Mouse (Mus musculus): Measurements from ENCODE around the gene Gm20388. TPM values are rescaled to one million over a fixed set of nuclear protein-coding genes. Genes with fewer than 3 reads are reported as not detected.

Gene Gm20388
- polyA plus RNA-seq, 1 experiment from 2014 or later = not detected

- no peaks in the 10 kb centered on the region for H3K36me3 ChIP-seq (ENCODE audit: control insufficient read depth, insufficient read depth)
- H3K4me2 ChIP-seq (replicated peaks; ENCODE audit: low read depth) = no peak overlapping the region
- WGBS = 87% methylated on average over 5 of the region's 5 CpGs
- H3K4me3 ChIP-seq (ENCODE audit: low read depth, low read length) = no peak overlapping the region
- H3K9ac ChIP-seq (ENCODE audit: low read depth, low read length) = no peak overlapping the region
- no peaks in the 10 kb centered on the region for H3K9me3 ChIP-seq (ENCODE audit: control insufficient read depth)
- H3K27me3 ChIP-seq (replicated peaks; ENCODE audit: control insufficient read depth, insufficient read depth, low read length) = no peaks in the 10 kb centered on the region
- ATAC-seq = no peak
- H3K4me1 ChIP-seq (replicated peaks; ENCODE audit: control insufficient read depth, insufficient read depth, low read length) = no peaks in the 10 kb centered on the region
- H3K27ac ChIP-seq (ENCODE audit: low read depth, low read length) = no peak overlapping the region
- TF ChIP-seq CTCF (IDR thresholded peaks at IDR 0.05; ENCODE audit: low read depth) = no peak
Measured at GRCm38 (mm10) chr8:122713157-122713518, 2802.5 kb downstream of the Gm20388 start.

GRCm38 (mm10) chr8:122716566-122716965, 2805.9 kb downstream of the Gm20388 start:
- Histone ChIP-seq H3K27ac (ENCODE audit: low read depth, low read length) (no peak overlapping the region), H3K4me3 (ENCODE audit: low read depth, low read length) (no peak overlapping the region), H3K4me1 (replicated peaks; ENCODE audit: control insufficient read depth, insufficient read depth, low read length) (no peaks in the 10 kb centered on the region), H3K9me3 (ENCODE audit: control insufficient read depth) (no peaks in the 10 kb centered on the region), H3K36me3 (ENCODE audit: control insufficient read depth, insufficient read depth) (no peaks in the 10 kb centered on the region), H3K27me3 (replicated peaks; ENCODE audit: control insufficient read depth, insufficient read depth, low read length) (peaks cover 23% of the 10 kb centered on the region), H3K9ac (ENCODE audit: low read depth, low read length) (no peak overlapping the region), H3K4me2 (replicated peaks; ENCODE audit: low read depth) (no peak overlapping the region)
- WGBS = 78% methylated on average over 8 of the region's 8 CpGs
- no peak for TF ChIP-seq CTCF (IDR thresholded peaks at IDR 0.05; ENCODE audit: low read depth)
- ATAC-seq = no peak

- ATAC-seq = no peak
- Histone ChIP-seq H3K4me2 (replicated peaks; ENCODE audit: low read depth) (no peak overlapping the region), H3K4me3 (ENCODE audit: low read depth, low read length) (no peak overlapping the region), H3K27me3 (replicated peaks; ENCODE audit: control insufficient read depth, insufficient read depth, low read length) (peaks cover 24% of the 10 kb centered on the region), H3K9ac (ENCODE audit: low read depth, low read length) (no peak overlapping the region), H3K27ac (ENCODE audit: low read depth, low read length) (no peak overlapping the region), H3K4me1 (replicated peaks; ENCODE audit: control insufficient read depth, insufficient read depth, low read length) (no peaks in the 10 kb centered on the region), H3K36me3 (ENCODE audit: control insufficient read depth, insufficient read depth) (no peaks in the 10 kb centered on the region), H3K9me3 (ENCODE audit: control insufficient read depth) (no peaks in the 10 kb centered on the region)
- no peak for TF ChIP-seq CTCF (IDR thresholded peaks at IDR 0.05; ENCODE audit: low read depth)
- WGBS = 85% methylated on average over 10 of the region's 10 CpGs
Measured at GRCm38 (mm10) chr8:122717869-122718509, 2807.3 kb downstream of the Gm20388 start.

- 0 out of 2 replicates have a peak overlapping the region, but pooled peaks have one; percentile 13 for H3K4me2 ChIP-seq (replicated peaks; ENCODE audit: low read depth)
- no peak overlapping the region for H3K27ac ChIP-seq (ENCODE audit: low read depth, low read length)
- no peak for TF ChIP-seq CTCF (IDR thresholded peaks at IDR 0.05; ENCODE audit: low read depth)
- peaks cover 24% of the 10 kb centered on the region for H3K27me3 ChIP-seq (replicated peaks; ENCODE audit: control insufficient read depth, insufficient read depth, low read length)
- 55% methylated on average over 14 of the region's 14 CpGs for WGBS
- H3K36me3 ChIP-seq (ENCODE audit: control insufficient read depth, insufficient read depth) = no peaks in the 10 kb centered on the region
- no peak overlapping the region for H3K9ac ChIP-seq (ENCODE audit: low read depth, low read length)
- no peaks in the 10 kb centered on the region for H3K9me3 ChIP-seq (ENCODE audit: control insufficient read depth)
- H3K4me1 ChIP-seq (replicated peaks; ENCODE audit: control insufficient read depth, insufficient read depth, low read length) = no peaks in the 10 kb centered on the region
- no peak overlapping the region for H3K4me3 ChIP-seq (ENCODE audit: low read depth, low read length)
- no peak for ATAC-seq
Measured at GRCm38 (mm10) chr8:122718711-122719499, 2808.3 kb downstream of the Gm20388 start.

GRCm38 (mm10) chr8:122719500-122720065, 2808.9 kb downstream of the Gm20388 start:
- Histone ChIP-seq H3K4me1 (replicated peaks; ENCODE audit: control insufficient read depth, insufficient read depth, low read length) (no peaks in the 10 kb centered on the region), H3K9ac (ENCODE audit: low read depth, low read length) (no peak overlapping the region), H3K4me3 (ENCODE audit: low read depth, low read length) (no peak overlapping the region), H3K27ac (ENCODE audit: low read depth, low read length) (no peak overlapping the region), H3K4me2 (replicated peaks; ENCODE audit: low read depth) (no peak overlapping the region), H3K36me3 (ENCODE audit: control insufficient read depth, insufficient read depth) (no peaks in the 10 kb centered on the region), H3K27me3 (replicated peaks; ENCODE audit: control insufficient read depth, insufficient read depth, low read length) (peaks cover 24% of the 10 kb centered on the region), H3K9me3 (ENCODE audit: control insufficient read depth) (no peaks in the 10 kb centered on the region)
- no peak for ATAC-seq
- peak; percentile 31 for TF ChIP-seq CTCF (IDR thresholded peaks at IDR 0.05; ENCODE audit: low read depth)
- 25% methylated on average over 7 of the region's 7 CpGs for WGBS

- no peaks in the 10 kb centered on the region for H3K4me1 ChIP-seq (replicated peaks; ENCODE audit: control insufficient read depth, insufficient read depth, low read length)
- no peak overlapping the region for H3K4me3 ChIP-seq (ENCODE audit: low read depth, low read length)
- H3K27me3 ChIP-seq (replicated peaks; ENCODE audit: control insufficient read depth, insufficient read depth, low read length) = peaks cover 24% of the 10 kb centered on the region
- H3K9ac ChIP-seq (ENCODE audit: low read depth, low read length) = no peak overlapping the region
- H3K4me2 ChIP-seq (replicated peaks; ENCODE audit: low read depth) = peak overlapping the region; percentile 38
- no peaks in the 10 kb centered on the region for H3K9me3 ChIP-seq (ENCODE audit: control insufficient read depth)
- H3K27ac ChIP-seq (ENCODE audit: low read depth, low read length) = no peak overlapping the region
- no peak for TF ChIP-seq CTCF (IDR thresholded peaks at IDR 0.05; ENCODE audit: low read depth)
- WGBS = 11% methylated on average over 25 of the region's 25 CpGs
- no peaks in the 10 kb centered on the region for H3K36me3 ChIP-seq (ENCODE audit: control insufficient read depth, insufficient read depth)
- ATAC-seq = no peak
Measured at GRCm38 (mm10) chr8:122720070-122720729, 2809.6 kb downstream of the Gm20388 start.
